Mouse (Mus musculus): ENCODE data around the gene Glrx5. TPM values are rescaled to one million over a fixed set of nuclear protein-coding genes. Genes with fewer than 3 reads are reported as not detected.

Glrx5 gene
- polyA plus RNA-seq, 1 experiment from 2014 or later, result 202 TPM

GRCm38 (mm10) chr12:105077232-105077631 is 44.7 kb downstream of the Glrx5 start:
- Histone ChIP-seq H3K9ac (ENCODE audit: low read length) (no peak overlapping the region), H3K4me3 (ENCODE audit: low read depth, low read length) (no peak overlapping the region), H3K27me3 (ENCODE audit: control insufficient read depth, insufficient read depth, low read length) (no peaks in the 10 kb centered on the region), H3K4me2 (ENCODE audit: low read depth, severe bottlenecking) (no peak overlapping the region), H3K9me3 (ENCODE audit: control insufficient read depth, low read length) (no peaks in the 10 kb centered on the region), H3K36me3 (ENCODE audit: control insufficient read depth, insufficient read depth, low read length) (no peaks in the 10 kb centered on the region), H3K27ac (replicated peaks; ENCODE audit: low read depth, low read length) (no peak overlapping the region), H3K4me1 (ENCODE audit: control insufficient read depth, insufficient read depth, low read length) (no peaks in the 10 kb centered on the region)
- no peak for ATAC-seq (ENCODE audit: insufficient number of reproducible peaks, low FRiP score, low TSS enrichment, low read depth)
- DNase-seq (ENCODE audit: low spot score), result no peak
- WGBS, result 87% methylated on average over 2 of the region's 2 CpGs

- Histone ChIP-seq H3K27me3 (ENCODE audit: control insufficient read depth, insufficient read depth, low read length) (no peaks in the 10 kb centered on the region), H3K9ac (ENCODE audit: low read length) (no peak overlapping the region), H3K36me3 (ENCODE audit: control insufficient read depth, insufficient read depth, low read length) (no peaks in the 10 kb centered on the region), H3K27ac (replicated peaks; ENCODE audit: low read depth, low read length) (no peak overlapping the region), H3K4me1 (ENCODE audit: control insufficient read depth, insufficient read depth, low read length) (no peaks in the 10 kb centered on the region), H3K4me2 (ENCODE audit: low read depth, severe bottlenecking) (no peak overlapping the region), H3K9me3 (ENCODE audit: control insufficient read depth, low read length) (no peaks in the 10 kb centered on the region), H3K4me3 (ENCODE audit: low read depth, low read length) (no peak overlapping the region)
- WGBS, result 71% methylated on average over 5 of the region's 5 CpGs
- ATAC-seq (ENCODE audit: insufficient number of reproducible peaks, low FRiP score, low TSS enrichment, low read depth), result no peak
- no peak for DNase-seq (ENCODE audit: low spot score)
Measured at GRCm38 (mm10) chr12:105084171-105084570, 51.7 kb downstream of the Glrx5 start.

- Histone ChIP-seq H3K4me1 (ENCODE audit: control insufficient read depth, insufficient read depth, low read length) (no peaks in the 10 kb centered on the region), H3K9me3 (ENCODE audit: control insufficient read depth, low read length) (no peaks in the 10 kb centered on the region)
Measured at GRCm38 (mm10) chr12:105084816-105085215, 52.3 kb downstream of the Glrx5 start.

GRCm38 (mm10) chr12:105085296-105085695 is 52.8 kb downstream of the Glrx5 start:
- H3K36me3 ChIP-seq (ENCODE audit: control insufficient read depth, insufficient read depth, low read length), result no peaks in the 10 kb centered on the region
- no peak overlapping the region for H3K9ac ChIP-seq (ENCODE audit: low read length)
- no peaks in the 10 kb centered on the region for H3K27me3 ChIP-seq (ENCODE audit: control insufficient read depth, insufficient read depth, low read length)
- H3K27ac ChIP-seq (replicated peaks; ENCODE audit: low read depth, low read length), result no peak overlapping the region
- DNase-seq (ENCODE audit: low spot score), result no peak
- WGBS, result 88% methylated on average over 12 of the region's 12 CpGs
- H3K4me2 ChIP-seq (ENCODE audit: low read depth, severe bottlenecking), result no peak overlapping the region
- H3K4me3 ChIP-seq (ENCODE audit: low read depth, low read length), result no peak overlapping the region
- no peaks in the 10 kb centered on the region for H3K4me1 ChIP-seq (ENCODE audit: control insufficient read depth, insufficient read depth, low read length)
- no peak for ATAC-seq (ENCODE audit: insufficient number of reproducible peaks, low FRiP score, low TSS enrichment, low read depth)
- H3K9me3 ChIP-seq (ENCODE audit: control insufficient read depth, low read length), result no peaks in the 10 kb centered on the region

More at GRCm38 (mm10) chr12:105084816-105085215, 52.3 kb downstream of the Glrx5 start:
- WGBS, result 88% methylated on average over 6 of the region's 6 CpGs
- DNase-seq (ENCODE audit: low spot score) (no peak), ATAC-seq (ENCODE audit: insufficient number of reproducible peaks, low FRiP score, low TSS enrichment, low read depth) (no peak)
- Histone ChIP-seq H3K4me3 (ENCODE audit: low read depth, low read length) (no peak overlapping the region), H3K27me3 (ENCODE audit: control insufficient read depth, insufficient read depth, low read length) (no peaks in the 10 kb centered on the region), H3K4me2 (ENCODE audit: low read depth, severe bottlenecking) (no peak overlapping the region), H3K27ac (replicated peaks; ENCODE audit: low read depth, low read length) (no peak overlapping the region), H3K9ac (ENCODE audit: low read length) (no peak overlapping the region), H3K36me3 (ENCODE audit: control insufficient read depth, insufficient read depth, low read length) (no peaks in the 10 kb centered on the region)

- H3K9ac ChIP-seq (ENCODE audit: low read length), result no peak overlapping the region
- whole genome bisulfite sequencing, result 96% methylated on average over 6 of the region's 6 CpGs
- DNase-seq (ENCODE audit: low spot score) (no peak), ATAC-seq (ENCODE audit: insufficient number of reproducible peaks, low FRiP score, low TSS enrichment, low read depth) (no peak)
- H3K4me3 ChIP-seq (ENCODE audit: low read depth, low read length), result no peak overlapping the region
- no peak overlapping the region for H3K27ac ChIP-seq (replicated peaks; ENCODE audit: low read depth, low read length)
- no peaks in the 10 kb centered on the region for H3K27me3 ChIP-seq (ENCODE audit: control insufficient read depth, insufficient read depth, low read length)
- H3K9me3 ChIP-seq (ENCODE audit: control insufficient read depth, low read length), result no peaks in the 10 kb centered on the region
- no peaks in the 10 kb centered on the region for H3K4me1 ChIP-seq (ENCODE audit: control insufficient read depth, insufficient read depth, low read length)
- H3K36me3 ChIP-seq (ENCODE audit: control insufficient read depth, insufficient read depth, low read length), result no peaks in the 10 kb centered on the region
- H3K4me2 ChIP-seq (ENCODE audit: low read depth, severe bottlenecking), result no peak overlapping the region
Measured at GRCm38 (mm10) chr12:105086781-105087180, 54.3 kb downstream of the Glrx5 start.

GRCm38 (mm10) chr12:105087353-105087752 is 54.9 kb downstream of the Glrx5 start:
- no peaks in the 10 kb centered on the region for H3K9me3 ChIP-seq (ENCODE audit: control insufficient read depth, low read length)
- no peaks in the 10 kb centered on the region for H3K36me3 ChIP-seq (ENCODE audit: control insufficient read depth, insufficient read depth, low read length)
- no peak overlapping the region for H3K9ac ChIP-seq (ENCODE audit: low read length)
- H3K27me3 ChIP-seq (ENCODE audit: control insufficient read depth, insufficient read depth, low read length), result no peaks in the 10 kb centered on the region
- H3K4me2 ChIP-seq (ENCODE audit: low read depth, severe bottlenecking), result no peak overlapping the region
- no peak for DNase-seq (ENCODE audit: low spot score)
- H3K27ac ChIP-seq (replicated peaks; ENCODE audit: low read depth, low read length), result no peak overlapping the region
- 83% methylated on average over 3 of the region's 3 CpGs for WGBS
- no peaks in the 10 kb centered on the region for H3K4me1 ChIP-seq (ENCODE audit: control insufficient read depth, insufficient read depth, low read length)
- no peak overlapping the region for H3K4me3 ChIP-seq (ENCODE audit: low read depth, low read length)
- no peak for ATAC-seq (ENCODE audit: insufficient number of reproducible peaks, low FRiP score, low TSS enrichment, low read depth)

GRCm38 (mm10) chr12:105089231-105089630 is 56.7 kb downstream of the Glrx5 start:
- ATAC-seq (ENCODE audit: insufficient number of reproducible peaks, low FRiP score, low TSS enrichment, low read depth) (no peak), DNase-seq (ENCODE audit: low spot score) (no peak)
- Histone ChIP-seq H3K27me3 (ENCODE audit: control insufficient read depth, insufficient read depth, low read length) (no peaks in the 10 kb centered on the region), H3K27ac (replicated peaks; ENCODE audit: low read depth, low read length) (no peak overlapping the region), H3K4me3 (ENCODE audit: low read depth, low read length) (no peak overlapping the region), H3K9me3 (ENCODE audit: control insufficient read depth, low read length) (no peaks in the 10 kb centered on the region), H3K4me1 (ENCODE audit: control insufficient read depth, insufficient read depth, low read length) (no peaks in the 10 kb centered on the region), H3K36me3 (ENCODE audit: control insufficient read depth, insufficient read depth, low read length) (no peaks in the 10 kb centered on the region), H3K9ac (ENCODE audit: low read length) (no peak overlapping the region), H3K4me2 (ENCODE audit: low read depth, severe bottlenecking) (no peak overlapping the region)
- WGBS, result 64% methylated on average over 5 of the region's 5 CpGs

GRCm38 (mm10) chr12:105091604-105092003 is 59.1 kb downstream of the Glrx5 start:
- no peak overlapping the region for H3K9ac ChIP-seq (ENCODE audit: low read length)
- no peak for ATAC-seq (ENCODE audit: insufficient number of reproducible peaks, low FRiP score, low TSS enrichment, low read depth)
- no peaks in the 10 kb centered on the region for H3K9me3 ChIP-seq (ENCODE audit: control insufficient read depth, low read length)
- no peak overlapping the region for H3K27ac ChIP-seq (replicated peaks; ENCODE audit: low read depth, low read length)
- DNase-seq (ENCODE audit: low spot score), result no peak
- H3K4me1 ChIP-seq (ENCODE audit: control insufficient read depth, insufficient read depth, low read length), result no peaks in the 10 kb centered on the region
- H3K4me2 ChIP-seq (ENCODE audit: low read depth, severe bottlenecking), result no peak overlapping the region
- no peak overlapping the region for H3K4me3 ChIP-seq (ENCODE audit: low read depth, low read length)
- no peaks in the 10 kb centered on the region for H3K27me3 ChIP-seq (ENCODE audit: control insufficient read depth, insufficient read depth, low read length)
- WGBS, result 86% methylated on average over 6 of the region's 6 CpGs
- no peaks in the 10 kb centered on the region for H3K36me3 ChIP-seq (ENCODE audit: control insufficient read depth, insufficient read depth, low read length)
